Mouse (Mus musculus) lung, embryonic 15.5 days (tissue): ENCODE results near the gene Olfr449. TPM values are rescaled to one million over a fixed set of nuclear protein-coding genes. Genes with fewer than 3 reads are reported as not detected.

Source experiments
- ATAC-seq: fragments of 200-750 bp; cut with Nextera tagmentation; 2 replicates; pipeline ENCODE4 v1.8.0; 2017; ENCODE audit warnings: moderate number of reproducible peaks, borderline replicate concordance; ENCODE audit not compliant: low FRiP score, low TSS enrichment; ENCODE audit errors: extremely low read depth
- H3K27ac ChIP-seq: fragments of 300-500 bp; sonication (generic); 2 replicates; pipeline ENCODE4 v1.5.1; 2015; ENCODE audit warnings: moderate library complexity, mild to moderate bottlenecking, inconsistent platforms
- H3K27me3 ChIP-seq: fragments of 300-500 bp; sonication (generic); 2 replicates; pipeline ENCODE4 v1.6.1; 2015; ENCODE audit warnings: inconsistent platforms
- H3K36me3 ChIP-seq: fragments of 300-500 bp; sonication (generic); 2 replicates; pipeline ENCODE4 v1.6.1; 2015; ENCODE audit warnings: inconsistent platforms
- H3K4me1 ChIP-seq: fragments of 300-500 bp; sonication (generic); 2 replicates; pipeline ENCODE4 v1.6.1; 2015; ENCODE audit warnings: inconsistent platforms
- H3K4me2 ChIP-seq: fragments of 300-500 bp; sonication (generic); 2 replicates; pipeline ENCODE4 v1.6.1; 2015; ENCODE audit warnings: inconsistent platforms, mild to moderate bottlenecking, moderate library complexity
- H3K4me3 ChIP-seq: fragments of 300-500 bp; sonication (generic); 2 replicates; pipeline ENCODE4 v1.5.1; 2015; ENCODE audit warnings: mild to moderate bottlenecking, inconsistent platforms
- H3K9ac ChIP-seq: fragments of 300-500 bp; sonication (generic); 2 replicates; pipeline ENCODE4 v1.6.1; 2015; ENCODE audit warnings: inconsistent platforms
- H3K9me3 ChIP-seq: fragments of 300-500 bp; sonication (generic); 2 replicates; pipeline ENCODE4 v1.6.1; 2016; ENCODE audit warnings: inconsistent platforms
- WGBS: fragments of 180-500 bp; shearing (Covaris S2); methylation state at CpG from one replicate; pipeline ENCODE4 v1.1.7; 2015; 5-methylcytosine and 5-hydroxymethylcytosine counted together
- polyA plus RNA-seq: library from polyadenylated mRNA; unstranded; fragments of >200 nt; fragmentation: Nextera tagmentation; extraction: Ambion mirVana; gene quantifications from 2 replicates; pipeline ENCODE4 v1.2.1, GENCODE M21; 2015

Gene Olfr449
- not detected in 2 replicates for polyA plus RNA-seq

GRCm38 (mm10) chr6:42834084-42834483 is at the start of gene Olfr449:
Gene Olfr449 (plus strand): TSS chr6:42834384.
- no peak within 1 kb of the TSS for H3K4me3 ChIP-seq
- no peak within 1 kb of the TSS for H3K27ac ChIP-seq
- H3K4me2 ChIP-seq, result no peak within 1 kb of the TSS
- H3K9ac ChIP-seq, result no peak within 1 kb of the TSS
- no peaks in the 10 kb centered on the region for H3K27me3 ChIP-seq
- no peaks in the 10 kb centered on the region for H3K9me3 ChIP-seq
- no peak for ATAC-seq
- no peaks in the 10 kb centered on the region for H3K4me1 ChIP-seq
- H3K36me3 ChIP-seq, result no peaks in the 10 kb centered on the region

- no peak for ATAC-seq
- Histone ChIP-seq H3K4me2 (no peak within 1 kb of the TSS), H3K9ac (no peak within 1 kb of the TSS), H3K27ac (no peak within 1 kb of the TSS), H3K27me3 (no peaks in the 10 kb centered on the region), H3K4me1 (no peaks in the 10 kb centered on the region), H3K36me3 (no peaks in the 10 kb centered on the region), H3K4me3 (no peak within 1 kb of the TSS), H3K9me3 (no peaks in the 10 kb centered on the region)
Measured at GRCm38 (mm10) chr6:42784793-42785192, 49.4 kb upstream of the Olfr449 start, which contains the start of gene Olfr452. Gene Olfr452 (plus strand): TSS chr6:42785093.

- no peaks in the 10 kb centered on the region for H3K4me1 ChIP-seq
- no peaks in the 10 kb centered on the region for H3K27me3 ChIP-seq
- no peaks in the 10 kb centered on the region for H3K36me3 ChIP-seq
- no peak overlapping the region for H3K27ac ChIP-seq
- H3K9me3 ChIP-seq, result no peaks in the 10 kb centered on the region
- 42% methylated on average over 4 of the region's 4 CpGs for WGBS
- H3K9ac ChIP-seq, result no peak overlapping the region
- no peak overlapping the region for H3K4me3 ChIP-seq
- no peak for ATAC-seq
- no peak overlapping the region for H3K4me2 ChIP-seq
Measured at GRCm38 (mm10) chr6:42790247-42790948, 43.8 kb upstream of the Olfr449 start.

GRCm38 (mm10) chr6:42790949-42791556 is 43.1 kb upstream of the Olfr449 start:
- WGBS, result 69% methylated on average over 9 of the region's 9 CpGs
- Histone ChIP-seq H3K9me3 (no peaks in the 10 kb centered on the region), H3K9ac (no peak overlapping the region), H3K4me3 (no peak overlapping the region), H3K4me1 (no peaks in the 10 kb centered on the region), H3K27me3 (no peaks in the 10 kb centered on the region), H3K27ac (no peak overlapping the region), H3K4me2 (no peak overlapping the region), H3K36me3 (no peaks in the 10 kb centered on the region)
- no peak for ATAC-seq

- H3K9me3 ChIP-seq, result no peaks in the 10 kb centered on the region
Measured at GRCm38 (mm10) chr6:42794982-42795381, 39.2 kb upstream of the Olfr449 start.

GRCm38 (mm10) chr6:42811639-42812038 is 22.5 kb upstream of the Olfr449 start, which contains the start of gene Olfr450:
Gene Olfr450 (plus strand): TSS chr6:42811939.
- Histone ChIP-seq H3K36me3 (no peaks in the 10 kb centered on the region), H3K27me3 (no peaks in the 10 kb centered on the region), H3K4me3 (no peak within 1 kb of the TSS), H3K4me1 (no peaks in the 10 kb centered on the region), H3K27ac (no peak within 1 kb of the TSS), H3K4me2 (no peak within 1 kb of the TSS), H3K9me3 (no peaks in the 10 kb centered on the region), H3K9ac (no peak within 1 kb of the TSS)
- no peak for ATAC-seq
- WGBS, result 61% methylated on average over 1 of the region's 1 CpGs

More at GRCm38 (mm10) chr6:42794982-42795381, 39.2 kb upstream of the Olfr449 start:
- H3K36me3 ChIP-seq, result no peaks in the 10 kb centered on the region
- H3K9ac ChIP-seq, result no peak overlapping the region
- WGBS, result 83% methylated on average over 3 of the region's 3 CpGs
- H3K4me1 ChIP-seq, result no peaks in the 10 kb centered on the region
- no peak overlapping the region for H3K4me3 ChIP-seq
- H3K4me2 ChIP-seq, result no peak overlapping the region
- no peak for ATAC-seq
- no peak overlapping the region for H3K27ac ChIP-seq
- H3K27me3 ChIP-seq, result no peaks in the 10 kb centered on the region

GRCm38 (mm10) chr6:42860222-42860819 is 26.1 kb downstream of the Olfr449 start:
- Histone ChIP-seq H3K9ac (no peak overlapping the region), H3K4me1 (no peaks in the 10 kb centered on the region), H3K27ac (no peak overlapping the region), H3K4me3 (no peak overlapping the region), H3K9me3 (no peaks in the 10 kb centered on the region), H3K27me3 (no peaks in the 10 kb centered on the region), H3K4me2 (no peak overlapping the region), H3K36me3 (no peaks in the 10 kb centered on the region)
- WGBS, result 9% methylated on average over 4 of the region's 4 CpGs
- no peak for ATAC-seq

GRCm38 (mm10) chr6:42869695-42870094 is 35.5 kb downstream of the Olfr449 start:
- Histone ChIP-seq H3K36me3 (no peaks in the 10 kb centered on the region), H3K9me3 (no peaks in the 10 kb centered on the region), H3K4me2 (no peak overlapping the region), H3K27me3 (no peaks in the 10 kb centered on the region), H3K9ac (no peak overlapping the region), H3K27ac (no peak overlapping the region), H3K4me1 (no peaks in the 10 kb centered on the region), H3K4me3 (no peak overlapping the region)
- no peak for ATAC-seq
- 85% methylated on average over 3 of the region's 3 CpGs for WGBS

- no peak overlapping the region for H3K4me2 ChIP-seq
- H3K27me3 ChIP-seq, result no peaks in the 10 kb centered on the region
- no peak overlapping the region for H3K4me3 ChIP-seq
- H3K4me1 ChIP-seq, result no peaks in the 10 kb centered on the region
- no peaks in the 10 kb centered on the region for H3K36me3 ChIP-seq
- H3K9me3 ChIP-seq, result 0 out of 2 replicates have a peak, but pooled peaks cover 4% of the 10 kb centered on the region
- ATAC-seq, result no peak
- no peak overlapping the region for H3K27ac ChIP-seq
- H3K9ac ChIP-seq, result no peak overlapping the region
Measured at GRCm38 (mm10) chr6:42876323-42876722, 42.1 kb downstream of the Olfr449 start.

Other genes with a start within 250 kb of the Olfr449 start
- gene Tcaf3, start 236.7 kb upstream of the Olfr449 start, polyA plus RNA-seq, result not detected in 2 replicates
- 9.0 TPM in 2 replicates for gene Tcaf2, start 189.1 kb upstream of the Olfr449 start, polyA plus RNA-seq
- 74.2 and 75.9 TPM in 2 replicates for gene Tcaf1, start 124.3 kb upstream of the Olfr449 start, polyA plus RNA-seq
- not detected in 2 replicates for gene Olfr453, start 95.0 kb upstream of the Olfr449 start, polyA plus RNA-seq
- not detected in 2 replicates for gene Olfr38, start 78.0 kb upstream of the Olfr449 start, polyA plus RNA-seq
- not detected in 2 replicates for gene Olfr452, start 49.3 kb upstream of the Olfr449 start, polyA plus RNA-seq
- gene Olfr450, start 22.4 kb upstream of the Olfr449 start, polyA plus RNA-seq, result not detected in 2 replicates
- gene Olfr448, start 56.1 kb downstream of the Olfr449 start, polyA plus RNA-seq, result not detected in 2 replicates
- not detected in 2 replicates for gene Olfr447, start 74.5 kb downstream of the Olfr449 start, polyA plus RNA-seq
- not detected in 2 replicates for gene Olfr446, start 87.0 kb downstream of the Olfr449 start, polyA plus RNA-seq
- gene Olfr444, start 114.7 kb downstream of the Olfr449 start, polyA plus RNA-seq, result not detected in 2 replicates